Mouse (Mus musculus) CH12F3 (cell line): ENCODE data around the gene Slc25a23.
"Not testable (repeated sequence)": the region's sequence is repeated elsewhere in the genome, so short reads cannot be mapped to it uniquely, and the experiment has no call there.

Experiments
- in situ Hi-C: fragments of 300-500 bp; cut with MboI; formaldehyde crosslinking; loops from 2 replicates; pipeline ENCODE4 v1.14.3; 2020; ENCODE audit warnings: low sequenced_read_pairs

The Slc25a23 gene

GRCm38 (mm10) chr17:57078336-57078735 lies 18.7 kb upstream of the Slc25a23 start, which contains the start of gene Dennd1c:
Gene Dennd1c (minus strand): TSS chr17:57078514.
- in situ Hi-C loops, result no loop called here

GRCm38 (mm10) chr17:57076916-57077315 lies 17.3 kb upstream of the Slc25a23 start:
- in situ Hi-C loops, result no loop called here

GRCm38 (mm10) chr17:57070699-57071098 lies 11.0 kb upstream of the Slc25a23 start:
- in situ Hi-C loops, result no loop called here

- in situ Hi-C loops, result no loop called here
These were observed 10.6 kb upstream of the Slc25a23 start for GRCm38 (mm10) chr17:57070272-57070671.

- in situ Hi-C loops, result no loop called here
These were observed 7.2 kb upstream of the Slc25a23 start for GRCm38 (mm10) chr17:57066908-57067307.

GRCm38 (mm10) chr17:57063031-57063430 lies 3.4 kb upstream of the Slc25a23 start:
- in situ Hi-C loops, result no loop called here

- in situ Hi-C loops, result no loop called here
These were observed 2.9 kb upstream of the Slc25a23 start for GRCm38 (mm10) chr17:57062548-57062947.

- in situ Hi-C loops, result no loop called here
These were observed 2.4 kb upstream of the Slc25a23 start for GRCm38 (mm10) chr17:57062011-57062521.

GRCm38 (mm10) chr17:57061069-57061468 lies 1.4 kb upstream of the Slc25a23 start:
- in situ Hi-C loops, result no loop called here

- in situ Hi-C loops, result no loop called here
These were observed 653 bp upstream of the Slc25a23 start for GRCm38 (mm10) chr17:57060231-57060801.

- in situ Hi-C loops, result no loop called here
These were observed 675 bp downstream of the Slc25a23 start, which contains the start of gene Crb3 for GRCm38 (mm10) chr17:57058891-57059485. Gene Crb3 (plus strand): TSS chr17:57059105.

GRCm38 (mm10) chr17:57056246-57056645 lies 3.4 kb downstream of the Slc25a23 start:
- in situ Hi-C loops, result no loop called here

GRCm38 (mm10) chr17:57051679-57052078 lies 8.0 kb downstream of the Slc25a23 start:
- in situ Hi-C loops, result not testable (repeated sequence)

- in situ Hi-C loops, result no loop called here
These were observed 10.8 kb downstream of the Slc25a23 start for GRCm38 (mm10) chr17:57048816-57049215.

GRCm38 (mm10) chr17:57047406-57047805 lies 12.3 kb downstream of the Slc25a23 start:
- in situ Hi-C loops, result no loop called here

GRCm38 (mm10) chr17:57041554-57041953 lies 18.1 kb downstream of the Slc25a23 start, which contains the start of gene Slc25a41:
Gene Slc25a41 (minus strand): TSS chr17:57041654.
- in situ Hi-C loops, result no loop called here

GRCm38 (mm10) chr17:57038978-57039377 lies 20.7 kb downstream of the Slc25a23 start:
- in situ Hi-C loops, result no loop called here

- in situ Hi-C loops, result no loop called here
These were observed 26.8 kb downstream of the Slc25a23 start for GRCm38 (mm10) chr17:57032854-57033253.

- in situ Hi-C loops, result no loop called here
These were observed 27.8 kb downstream of the Slc25a23 start for GRCm38 (mm10) chr17:57031661-57032420.

GRCm38 (mm10) chr17:57030931-57031660 lies 28.6 kb downstream of the Slc25a23 start, which contains the start of gene Khsrp:
Gene Khsrp (minus strand): TSS chr17:57031522.
- in situ Hi-C loops, result no loop called here

- in situ Hi-C loops, result no loop called here
These were observed 30.0 kb downstream of the Slc25a23 start for GRCm38 (mm10) chr17:57029691-57030090.
